Mouse (Mus musculus) liver, embryonic 14.5 days (tissue): ENCODE results near the gene Spata13.

ENCODE experiments used
- CTCF ChIP-seq: IDR thresholded peaks from 2 replicates; pipeline ENCODE4 v1.5.1; 2016; ENCODE audit warnings: antibody characterized with exemption, low read depth, control low read depth
- EP300 ChIP-seq: IDR thresholded peaks from 2 replicates; pipeline ENCODE4 v1.6.1; 2016; ENCODE audit warnings: antibody characterized with exemption, low read depth

GRCm38 (mm10) chr14:60798721-60799120 lies 164.9 kb downstream of the Spata13 start:
- TF ChIP-seq CTCF (no peak), EP300 (no peak)
